Mouse (Mus musculus) megakaryocyte, embryonic 14.5 days (primary cell): ENCODE data around the gene Ccdc162. TPM values are rescaled to one million over a fixed set of nuclear protein-coding genes. Genes with fewer than 3 reads are reported as not detected.
"Not testable (repeated sequence)": the region's sequence is repeated elsewhere in the genome, so short reads cannot be mapped to it uniquely, and the experiment has no call there.

Experiments
- H3K27me3 ChIP-seq: replicated peaks from 2 replicates; pipeline ENCODE3; 2012; ENCODE audit warnings: inconsistent platforms
- H3K36me3 ChIP-seq: replicated peaks from 2 replicates; pipeline ENCODE3; 2012; ENCODE audit warnings: low read length, inconsistent platforms, mixed read lengths
- H3K4me1 ChIP-seq: 2 replicates; pipeline ENCODE4 v1.6.1; 2012; ENCODE audit warnings: inconsistent platforms
- H3K4me3 ChIP-seq: replicated peaks from 2 replicates; pipeline ENCODE3; 2012; ENCODE audit warnings: moderate library complexity, mild to moderate bottlenecking, inconsistent platforms
- H3K9me3 ChIP-seq: 2 replicates; pipeline ENCODE4 v1.6.1; 2012; ENCODE audit warnings: inconsistent platforms
- FLI1 ChIP-seq: IDR thresholded peaks from 2 replicates; pipeline ENCODE4 v1.6.1; 2012; ENCODE audit warnings: low read length, inconsistent platforms, mixed read lengths
- GATA1 ChIP-seq: IDR thresholded peaks from 3 replicates; pipeline ENCODE4 v1.6.1; 2012; ENCODE audit warnings: mixed read lengths, low read length, inconsistent platforms, borderline replicate concordance
- polyA plus RNA-seq: library from polyadenylated mRNA; stranded (reverse); fragments of >175 nt; gene quantifications from 2 replicates; pipeline ENCODE4 v1.2.3, GENCODE M21; 2012; ENCODE audit warnings: low replicate concordance; ENCODE audit not compliant: insufficient read depth

Ccdc162 gene
- polyA plus RNA-seq, 1 experiment, result not detected

DNA sequence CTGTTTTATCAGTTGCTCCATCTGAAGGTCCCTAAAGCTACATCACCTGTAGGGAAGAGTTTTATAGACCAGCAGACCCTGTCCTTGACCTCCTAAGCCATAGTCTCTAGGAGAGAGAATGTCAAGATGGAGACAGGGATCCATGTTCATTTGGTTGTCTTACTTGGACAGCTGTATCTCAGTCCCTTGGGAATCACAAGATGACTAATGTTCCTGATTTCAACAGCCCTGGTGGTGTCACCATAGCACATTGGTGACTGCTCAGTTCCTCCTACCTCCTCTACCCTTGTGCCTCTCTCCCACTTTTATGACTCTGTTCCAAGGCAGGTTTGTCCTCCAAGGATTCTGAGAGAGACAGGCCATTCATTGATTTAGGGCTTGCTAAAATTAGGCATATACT lies 201.5 kb downstream of the Ccdc162 start:
- Histone ChIP-seq H3K36me3 (no peaks in the 10 kb centered on the region), H3K9me3 (no peaks in the 10 kb centered on the region), H3K27me3 (peaks cover 22% of the 10 kb centered on the region), H3K4me1 (peaks cover 13% of the 10 kb centered on the region; the same call in 1 of the 2 replicates), H3K4me3 (no peak overlapping the region)
- no peak for TF ChIP-seq FLI1
- TF ChIP-seq GATA1, result no peak

DNA sequence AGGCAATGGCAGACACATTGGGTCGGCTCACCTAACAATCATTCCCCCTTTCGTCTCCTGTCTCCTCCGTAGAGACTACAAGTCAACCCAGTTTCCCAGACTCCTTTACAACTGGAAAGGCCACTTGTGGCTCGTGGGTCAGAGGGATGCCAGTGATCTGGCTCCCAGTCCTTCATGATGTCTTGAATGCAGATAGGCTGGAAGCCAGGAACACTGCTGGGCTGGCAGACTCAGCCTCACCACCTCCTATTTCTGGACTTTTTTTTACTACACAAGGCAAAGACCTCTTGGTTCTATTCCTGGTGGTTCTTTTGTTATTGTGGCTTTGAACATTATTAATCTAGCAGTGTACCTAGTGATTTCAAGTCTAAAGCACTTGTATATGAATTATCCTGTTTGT lies 202.1 kb downstream of the Ccdc162 start:
- H3K27me3 ChIP-seq, result peaks cover 22% of the 10 kb centered on the region
- no peaks in the 10 kb centered on the region for H3K9me3 ChIP-seq
- TF ChIP-seq GATA1 (no peak), FLI1 (no peak)
- no peaks in the 10 kb centered on the region for H3K36me3 ChIP-seq
- peaks cover 13% of the 10 kb centered on the region; the same call in 1 of the 2 replicates for H3K4me1 ChIP-seq
- no peak overlapping the region for H3K4me3 ChIP-seq

DNA sequence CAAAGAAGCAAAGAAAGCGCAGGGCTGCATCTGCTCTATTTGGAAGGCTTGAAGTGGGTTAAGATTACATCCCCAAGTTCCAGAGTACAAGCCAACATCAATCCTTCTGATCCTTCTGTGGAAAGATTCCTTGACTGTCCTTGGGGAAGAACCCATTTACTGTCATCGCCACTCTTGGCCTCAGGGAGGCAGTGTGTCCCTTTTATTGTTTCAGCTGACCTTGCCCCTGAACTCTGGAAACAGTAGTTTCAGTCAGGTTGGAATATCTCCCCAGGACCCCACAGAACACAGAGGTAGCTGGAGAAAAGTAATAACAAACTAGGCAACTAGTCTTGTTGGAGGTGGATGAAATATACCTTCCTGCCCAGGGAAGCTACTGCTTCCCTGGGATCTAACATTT lies 207.3 kb downstream of the Ccdc162 start:
- Histone ChIP-seq H3K36me3 (no peaks in the 10 kb centered on the region), H3K4me1 (peaks cover 6% of the 10 kb centered on the region; the same call in 1 of the 2 replicates), H3K27me3 (peaks cover 30% of the 10 kb centered on the region), H3K9me3 (peaks cover 3% of the 10 kb centered on the region; the same call in 1 of the 2 replicates), H3K4me3 (no peak overlapping the region)
- TF ChIP-seq FLI1, result no peak
- TF ChIP-seq GATA1, result no peak

DNA sequence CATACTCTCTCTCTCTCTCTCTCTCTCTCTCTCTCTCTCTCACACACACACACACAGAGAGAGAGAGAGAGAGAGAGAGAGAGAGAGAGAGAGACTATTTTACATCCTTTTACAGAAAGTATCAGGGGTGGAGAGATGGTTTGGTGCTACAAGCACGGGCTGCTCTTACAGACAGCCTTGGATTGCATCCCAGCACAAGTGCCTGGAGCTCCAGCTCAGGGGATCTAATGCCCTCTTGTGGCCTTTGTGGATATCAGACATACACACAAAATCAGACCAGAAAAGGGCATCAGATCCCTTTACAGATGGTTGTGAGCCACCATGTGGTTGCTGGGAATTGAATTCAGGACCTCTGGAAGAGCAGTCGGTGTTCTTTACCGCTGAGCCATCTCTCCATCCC lies 211.0 kb downstream of the Ccdc162 start:
- not testable (repeated sequence) for H3K4me1 ChIP-seq, H3K9me3 ChIP-seq, H3K36me3 ChIP-seq, H3K4me3 ChIP-seq
- peaks cover 18% of the 10 kb centered on the region for H3K27me3 ChIP-seq

DNA sequence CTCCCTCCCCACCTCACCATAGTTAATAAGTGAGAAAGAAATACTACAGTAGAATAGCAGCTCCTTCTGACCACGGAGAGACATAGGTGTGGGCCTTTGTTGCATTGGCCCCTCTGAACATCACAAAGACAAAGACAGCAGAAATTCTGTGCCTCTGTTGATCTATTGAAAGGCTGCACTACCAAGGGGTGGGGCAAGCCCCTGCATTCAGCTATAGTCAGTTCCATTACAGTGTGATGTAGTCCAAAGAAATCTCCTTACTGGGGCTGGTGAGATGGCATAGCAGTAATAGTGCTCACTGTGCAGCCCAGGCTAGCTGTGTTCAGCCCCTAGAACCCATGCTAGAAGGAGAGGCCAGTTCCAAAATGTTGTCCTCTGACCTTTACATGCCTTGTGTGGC lies 211.4 kb downstream of the Ccdc162 start:
- Histone ChIP-seq H3K27me3 (peaks cover 13% of the 10 kb centered on the region), H3K36me3 (no peaks in the 10 kb centered on the region), H3K4me1 (no peaks in the 10 kb centered on the region; the same call in 1 of the 2 replicates), H3K9me3 (peaks cover 3% of the 10 kb centered on the region; the same call in 1 of the 2 replicates), H3K4me3 (no peak overlapping the region)
- no peak for TF ChIP-seq GATA1
- no peak for TF ChIP-seq FLI1

DNA sequence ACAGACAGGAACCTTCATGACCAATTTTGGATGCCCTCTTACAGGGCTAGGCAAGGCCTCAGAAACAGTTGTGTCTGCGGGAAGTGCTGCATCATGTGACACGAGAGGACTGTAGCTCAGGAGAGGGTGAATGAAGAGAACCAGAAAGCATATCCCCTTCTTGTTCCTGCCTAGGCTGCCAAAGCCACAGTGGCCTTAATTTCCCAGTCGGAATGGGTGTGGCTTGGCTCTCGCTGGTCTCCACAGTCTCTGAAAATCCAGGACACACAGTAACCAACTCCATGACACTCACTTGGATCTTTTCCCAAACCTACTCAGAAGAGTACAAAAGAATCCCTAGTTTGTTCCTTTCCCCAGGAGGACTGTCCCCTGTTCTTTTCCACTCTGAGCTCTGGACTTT lies 215.5 kb downstream of the Ccdc162 start:
- H3K4me1 ChIP-seq, result no peaks in the 10 kb centered on the region
- H3K36me3 ChIP-seq, result no peaks in the 10 kb centered on the region
- H3K27me3 ChIP-seq, result peaks cover 24% of the 10 kb centered on the region
- no peak for TF ChIP-seq GATA1
- no peak for TF ChIP-seq FLI1
- H3K4me3 ChIP-seq, result no peak overlapping the region
- peaks cover 7% of the 10 kb centered on the region for H3K9me3 ChIP-seq

DNA sequence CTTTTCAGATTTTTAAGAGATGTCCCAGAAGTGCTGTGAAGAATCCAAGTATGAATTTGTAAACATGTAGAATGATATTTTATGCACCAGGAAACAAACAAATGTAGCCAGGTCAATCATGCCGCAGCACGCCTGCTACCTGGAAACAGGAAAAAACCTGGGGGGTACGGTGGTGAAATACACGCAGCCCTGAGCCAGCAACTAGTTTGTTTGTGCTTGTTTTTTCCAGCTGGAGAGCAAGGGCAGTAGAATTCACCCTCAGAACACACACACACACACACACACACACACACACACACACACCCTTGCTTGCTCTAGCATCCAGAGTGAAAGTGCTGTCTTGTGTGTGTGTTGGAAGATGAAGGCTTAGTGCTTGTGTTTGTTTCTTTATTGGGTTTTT lies 225.3 kb downstream of the Ccdc162 start:
- peaks cover 22% of the 10 kb centered on the region for H3K36me3 ChIP-seq
- peaks cover 50% of the 10 kb centered on the region for H3K27me3 ChIP-seq
- peaks cover 35% of the 10 kb centered on the region for H3K4me1 ChIP-seq
- no peaks in the 10 kb centered on the region for H3K9me3 ChIP-seq
- no peak for TF ChIP-seq FLI1
- no peak for TF ChIP-seq GATA1
- peak overlapping the region; percentile 73 for H3K4me3 ChIP-seq

DNA sequence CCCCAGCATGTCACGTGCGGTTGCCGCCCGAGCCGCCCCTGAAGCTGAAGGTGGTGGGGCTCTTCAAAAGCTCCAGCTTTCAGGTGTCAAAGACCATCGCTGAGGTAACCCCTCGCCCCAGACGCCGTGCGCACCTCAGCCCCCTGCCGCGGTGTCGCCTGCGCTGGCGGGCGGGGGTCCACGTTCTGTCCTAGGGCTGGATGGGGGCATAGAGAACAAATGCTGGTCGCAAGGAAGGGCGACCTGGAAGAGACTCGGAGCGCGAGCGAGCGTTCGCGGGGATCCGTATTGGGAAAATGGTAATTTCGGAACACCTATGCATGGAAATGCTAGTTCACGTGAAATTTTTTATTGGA lies 225.9 kb downstream of the Ccdc162 start:
- peaks cover 49% of the 10 kb centered on the region for H3K27me3 ChIP-seq
- peak overlapping the region; percentile 95 for H3K4me3 ChIP-seq
- TF ChIP-seq FLI1 (no peak), GATA1 (no peak)
- peaks cover 38% of the 10 kb centered on the region for H3K4me1 ChIP-seq
- peaks cover 28% of the 10 kb centered on the region for H3K36me3 ChIP-seq
- no peaks in the 10 kb centered on the region for H3K9me3 ChIP-seq

DNA sequence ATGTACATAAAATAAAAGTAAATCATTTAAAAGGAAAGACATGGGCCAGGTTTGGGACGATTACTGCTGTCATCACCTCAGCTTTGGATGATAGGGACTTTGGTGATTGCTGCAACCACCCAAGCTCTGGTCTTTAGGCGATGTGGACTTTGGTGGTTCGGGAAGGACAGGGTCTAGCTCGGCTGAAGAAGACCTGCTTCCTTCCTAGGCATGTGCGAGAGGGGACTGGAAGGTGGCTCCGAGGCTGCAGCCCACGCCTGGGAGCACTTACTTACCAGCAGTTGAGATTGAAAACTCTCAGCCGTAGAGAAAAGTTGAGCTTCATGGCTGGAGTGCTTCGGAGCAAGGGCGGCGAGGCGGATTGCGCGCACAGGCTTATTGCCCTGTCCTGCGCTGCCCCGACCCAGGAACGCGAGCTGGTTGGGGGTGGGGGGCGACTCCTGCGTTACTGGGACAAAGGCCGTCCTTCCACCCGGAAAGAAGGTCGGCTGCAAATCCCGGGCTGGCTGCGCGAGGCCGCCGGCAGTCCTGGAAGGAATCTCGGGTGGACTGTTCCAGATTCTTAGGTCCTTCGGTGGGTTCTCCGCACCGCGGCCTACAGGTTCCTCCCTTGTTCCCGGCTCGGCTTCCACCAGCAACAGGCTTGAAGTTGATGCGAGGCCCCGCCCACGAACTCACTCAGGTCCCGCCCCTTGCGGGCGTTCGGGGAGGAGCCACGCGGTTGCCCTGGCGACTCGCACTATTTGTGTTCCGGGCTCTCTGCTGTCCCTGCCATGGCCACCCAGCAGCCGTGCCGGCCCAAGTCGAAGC lies 226.5 kb downstream of the Ccdc162 start, which contains the start of the genes Smpd2 and Ppil6:
Smpd2 (minus strand) TSS at position 662 of the 810 bp plus-strand sequence.
Ppil6 (plus strand) TSS at position 732 of the 810 bp plus-strand sequence.
- Histone ChIP-seq H3K36me3 (peaks cover 34% of the 10 kb centered on the region), H3K4me3 (peak within 1 kb of the TSS; percentile 95), H3K27me3 (peaks cover 50% of the 10 kb centered on the region), H3K9me3 (no peaks in the 10 kb centered on the region), H3K4me1 (peaks cover 38% of the 10 kb centered on the region)
- TF ChIP-seq FLI1 (no peak), GATA1 (no peak)

DNA sequence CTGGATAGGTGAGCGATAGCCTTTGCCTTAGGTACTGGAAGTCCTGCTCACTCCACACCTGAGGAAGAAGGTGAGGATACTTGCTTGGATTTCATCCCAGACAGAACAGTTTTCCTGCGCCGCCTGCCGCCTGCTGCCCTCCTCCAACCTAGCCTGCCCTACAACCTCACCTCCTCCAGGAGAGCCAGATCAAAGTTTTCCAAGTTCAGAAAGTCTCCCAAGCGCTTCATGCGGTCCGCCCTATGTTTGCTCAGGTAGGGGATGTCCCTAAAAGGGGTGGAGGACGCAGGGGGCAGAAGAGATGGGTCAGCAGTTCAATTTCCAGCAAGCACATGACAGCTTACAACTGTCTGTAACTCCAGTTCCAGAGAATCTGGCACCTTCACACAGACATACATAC lies 227.1 kb downstream of the Ccdc162 start:
- TF ChIP-seq FLI1, result no peak
- TF ChIP-seq GATA1, result no peak
- Histone ChIP-seq H3K27me3 (peaks cover 54% of the 10 kb centered on the region), H3K36me3 (peaks cover 40% of the 10 kb centered on the region), H3K9me3 (no peaks in the 10 kb centered on the region), H3K4me1 (peaks cover 38% of the 10 kb centered on the region), H3K4me3 (peak overlapping the region; percentile 95)

DNA sequence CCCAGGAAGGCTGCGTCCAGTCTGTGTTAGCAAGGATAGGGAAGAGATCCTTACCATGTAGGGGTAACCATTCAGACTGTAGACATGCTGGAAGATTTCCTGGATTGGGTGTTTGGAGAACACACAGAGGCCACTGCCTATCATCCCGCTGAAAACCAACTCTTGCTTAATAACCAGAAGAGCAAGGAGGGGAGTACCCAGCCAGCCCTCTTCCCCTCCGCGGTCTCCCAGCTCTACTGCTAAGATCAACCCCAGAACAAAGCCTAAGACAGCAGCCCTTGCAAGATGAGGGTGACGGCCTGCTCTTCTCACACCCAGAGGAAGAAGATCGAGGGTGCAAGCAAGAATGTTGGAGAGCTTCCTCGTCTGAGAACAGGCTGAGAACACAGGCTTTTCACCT lies 227.6 kb downstream of the Ccdc162 start:
- no peak for TF ChIP-seq GATA1
- no peak for TF ChIP-seq FLI1
- Histone ChIP-seq H3K4me1 (peaks cover 38% of the 10 kb centered on the region), H3K4me3 (peak overlapping the region; percentile 95), H3K36me3 (peaks cover 44% of the 10 kb centered on the region), H3K27me3 (peaks cover 55% of the 10 kb centered on the region), H3K9me3 (no peaks in the 10 kb centered on the region)

Other genes starting within 250 kb of the Ccdc162 start
- gene Mical1, start 240.3 kb downstream of the Ccdc162 start, polyA plus RNA-seq, result 4.7 and 17.3 TPM in 2 replicates
- 9.3 and 13.7 TPM in 2 replicates for gene Smpd2, start 226.3 kb downstream of the Ccdc162 start, polyA plus RNA-seq
- gene Ppil6, start 226.2 kb downstream of the Ccdc162 start, polyA plus RNA-seq, result not detected in 2 replicates
- 56.7 and 184 TPM in 2 replicates for gene Cd164, start 197.2 kb downstream of the Ccdc162 start, polyA plus RNA-seq
- 1.3 TPM in 1 of 2 replicates, not detected in the other for gene Cep57l1, start 93.2 kb upstream of the Ccdc162 start, polyA plus RNA-seq
- gene Sesn1, start 93.3 kb upstream of the Ccdc162 start, polyA plus RNA-seq, result 0.86 and 4.5 TPM in 2 replicates